In the genomic region with DNA sequence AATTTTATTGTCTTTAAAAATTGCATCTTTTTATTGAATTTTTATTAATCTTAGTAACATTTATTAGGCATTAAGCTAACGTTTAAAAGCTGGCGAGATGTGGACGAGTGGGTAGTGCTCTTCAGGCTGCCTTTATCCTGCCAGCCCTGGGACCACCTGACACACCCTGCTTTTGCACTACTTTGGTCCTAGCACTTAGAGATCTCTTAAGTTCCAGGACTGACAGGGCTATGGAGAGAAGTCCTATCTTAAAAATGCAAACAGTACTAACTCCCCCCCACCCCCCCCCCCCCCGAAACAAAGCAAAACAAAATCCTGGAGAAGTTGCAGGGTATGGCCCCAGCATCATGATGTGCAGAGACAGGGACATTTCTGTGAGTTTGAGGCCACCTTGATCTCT, we compare ENCODE assay signal across 17 mouse cellular contexts.
"Had no signal": no experiment of that assay in that cellular context is flagged by ENCODE, and none has a peak within 500 bp of the region (broad histone marks: within the 10 kb centered on the region; RNA-seq: fewer than 3 reads in every experiment).

No protein-coding gene starts in this region.

- H3K27ac ChIP-seq: liver, embryonic 14.5 days; neural tube, embryonic 13.5 days; neural tube, embryonic 15.5 days had no signal

- ATAC-seq: midbrain, embryonic 16.5 days had no signal

- H3K4me1 ChIP-seq: neural tube, embryonic 13.5 days; neural tube, embryonic 15.5 days had no signal

- DNase-seq: lung, adult 18-20 months; lung, embryonic 14.5 days; lung, postnatal 10 days; lung, postnatal 4 days; retina, postnatal 1 day; right cerebral cortex, adult 18-20 months; right cerebral cortex, postnatal 25 days; right cerebral cortex, postnatal 4 days; spleen, adult 18-20 months; thymus, adult 18-20 months; thymus, postnatal 14 days; thymus, postnatal 36 days had no signal

- H3K9ac ChIP-seq: liver, embryonic 14.5 days; lung, embryonic 14.5 days; neural tube, embryonic 13.5 days; neural tube, embryonic 15.5 days had no signal

- H3K4me2 ChIP-seq: lung, embryonic 14.5 days; neural tube, embryonic 13.5 days; neural tube, embryonic 15.5 days had no signal

- H3K4me3 ChIP-seq: myocyte; neural tube, embryonic 13.5 days; neural tube, embryonic 15.5 days had no signal

- H3K27me3 ChIP-seq: neural tube, embryonic 13.5 days; neural tube, embryonic 15.5 days had no signal

- H3K9me3 ChIP-seq: neural tube, embryonic 13.5 days; neural tube, embryonic 15.5 days had no signal
